Mouse (Mus musculus) midbrain, embryonic 12.5 days (tissue): ENCODE data around the gene Ptpn1. TPM values are rescaled to one million over a fixed set of nuclear protein-coding genes. Genes with fewer than 3 reads are reported as not detected.

ENCODE experiments used
- ATAC-seq: fragments of 200-750 bp; cut with Nextera tagmentation; 2 replicates; pipeline ENCODE4 v1.8.0; 2017; ENCODE audit warnings: low read depth, moderate TSS enrichment, moderate library complexity; ENCODE audit not compliant: low FRiP score
- H3K27ac ChIP-seq: fragments of 300-500 bp; sonication (generic); replicated peaks from 2 replicates; pipeline ENCODE4 v1.5.1; 2016; ENCODE audit warnings: mild to moderate bottlenecking
- H3K27me3 ChIP-seq: fragments of 300-500 bp; sonication (generic); 2 replicates; pipeline ENCODE4 v1.6.1; 2016; ENCODE audit warnings: mild to moderate bottlenecking
- H3K36me3 ChIP-seq: fragments of 300-500 bp; sonication (generic); 2 replicates; pipeline ENCODE4 v1.6.1; 2016
- H3K4me1 ChIP-seq: fragments of 300-500 bp; sonication (generic); 2 replicates; pipeline ENCODE4 v1.6.1; 2016
- H3K4me2 ChIP-seq: fragments of 300-500 bp; sonication (generic); replicated peaks from 2 replicates; pipeline ENCODE4 v1.6.1; 2016; ENCODE audit warnings: mild to moderate bottlenecking, moderate library complexity
- H3K4me3 ChIP-seq: fragments of 300-500 bp; sonication (generic); 2 replicates; pipeline ENCODE4 v1.5.1; 2016; ENCODE audit warnings: mild to moderate bottlenecking
- H3K9ac ChIP-seq: fragments of 300-500 bp; sonication (generic); replicated peaks from 2 replicates; pipeline ENCODE4 v1.6.1; 2016; ENCODE audit warnings: mild to moderate bottlenecking, moderate library complexity
- H3K9me3 ChIP-seq: fragments of 300-500 bp; sonication (generic); 2 replicates; pipeline ENCODE4 v1.6.1; 2016; ENCODE audit warnings: mild to moderate bottlenecking
- WGBS: fragments of 180-500 bp; shearing (Covaris S2); methylation state at CpG from one replicate; pipeline ENCODE4 v1.1.7; 2016; 5-methylcytosine and 5-hydroxymethylcytosine counted together
- polyA plus RNA-seq: library from polyadenylated mRNA; unstranded; fragments of >200 nt; fragmentation: Nextera tagmentation; extraction: Ambion mirVana; gene quantifications from 2 replicates; pipeline ENCODE4 v1.2.1, GENCODE M21; 2016

Ptpn1 gene
- polyA plus RNA-seq, 1 experiment from 2014 or later: 117 TPM

DNA sequence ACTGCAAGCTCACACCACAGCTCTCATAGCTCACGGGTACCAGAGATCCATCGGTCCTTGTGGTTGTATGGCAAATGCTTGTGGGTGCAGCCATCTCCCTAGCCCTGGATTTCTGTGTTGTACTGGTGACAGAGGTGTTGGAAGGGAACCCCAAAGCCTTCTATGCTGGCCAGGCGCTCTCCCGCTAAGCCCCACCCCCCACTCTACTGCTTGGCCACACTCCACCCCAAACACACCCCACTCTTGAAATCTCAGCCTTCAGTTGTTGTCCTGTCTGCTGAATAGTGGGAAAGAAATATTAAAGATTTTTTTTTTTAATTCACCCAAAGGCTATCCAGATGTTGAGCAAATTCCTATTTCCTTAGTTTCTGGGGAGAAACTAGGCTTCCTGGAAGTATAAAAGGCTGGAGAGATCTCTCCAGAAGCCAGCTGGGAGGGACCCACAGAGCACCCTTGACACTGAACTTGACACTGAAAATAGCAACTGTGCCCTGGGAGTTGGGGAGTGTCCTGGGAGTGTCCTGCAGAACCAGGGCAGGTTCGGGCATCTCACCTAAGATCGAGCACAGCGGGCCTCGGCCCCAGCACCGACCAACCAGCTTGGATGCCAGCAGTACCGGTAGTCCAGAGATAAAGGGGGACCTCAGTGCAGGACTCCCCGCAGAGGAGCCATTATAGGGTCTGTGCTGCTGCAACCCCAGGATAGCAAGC, 28.5 kb upstream of the Ptpn1 start:
- 87% methylated on average over 11 of the region's 11 CpGs for WGBS
- no peak overlapping the region for H3K9ac ChIP-seq
- no peak overlapping the region for H3K4me3 ChIP-seq
- no peaks in the 10 kb centered on the region for H3K36me3 ChIP-seq
- peaks cover 6% of the 10 kb centered on the region; the same call in 1 of the 2 replicates for H3K4me1 ChIP-seq
- ATAC-seq: no peak
- no peak overlapping the region for H3K27ac ChIP-seq
- no peaks in the 10 kb centered on the region for H3K9me3 ChIP-seq
- H3K4me2 ChIP-seq: no peak overlapping the region
- peaks cover 11% of the 10 kb centered on the region for H3K27me3 ChIP-seq

DNA sequence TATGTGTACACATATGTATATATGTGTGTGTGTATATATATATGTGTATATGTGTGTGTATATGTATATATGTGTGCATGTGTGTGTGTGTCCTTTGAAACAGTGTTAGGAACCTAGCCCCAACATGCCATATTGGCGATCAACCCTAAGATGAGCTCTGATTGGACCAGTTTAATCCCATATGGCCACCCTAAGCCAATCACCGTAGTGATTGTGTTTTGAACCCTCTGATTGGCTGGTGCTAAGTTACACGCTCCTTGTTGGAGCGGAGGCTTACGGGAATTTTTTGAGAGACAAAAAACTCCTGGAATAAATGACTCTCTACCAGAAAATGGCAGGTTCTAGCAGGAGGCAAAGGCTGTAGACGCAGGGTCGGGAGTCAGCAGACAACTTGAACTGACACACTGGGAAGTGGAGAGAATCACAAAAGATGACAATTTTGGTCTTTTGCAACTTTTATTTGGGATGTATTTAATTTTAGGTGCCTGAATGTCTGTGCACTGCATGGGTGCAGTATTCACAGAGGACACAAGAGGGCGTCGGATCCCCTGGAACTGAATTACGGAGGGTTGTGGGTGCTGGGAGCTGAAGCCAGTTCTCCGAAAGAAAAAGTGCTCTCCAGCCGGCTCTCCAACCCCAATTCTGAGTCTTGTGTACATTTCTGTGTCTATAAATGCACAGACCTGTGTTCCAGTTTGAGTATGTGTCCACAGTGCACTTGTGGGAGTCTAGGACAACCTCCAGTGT, 27.1 kb upstream of the Ptpn1 start:
- H3K9me3 ChIP-seq: no peaks in the 10 kb centered on the region
- no peaks in the 10 kb centered on the region for H3K36me3 ChIP-seq
- no peak overlapping the region for H3K9ac ChIP-seq
- no peak overlapping the region for H3K4me2 ChIP-seq
- peaks cover 8% of the 10 kb centered on the region for H3K27me3 ChIP-seq
- no peak overlapping the region for H3K27ac ChIP-seq
- peaks cover 5% of the 10 kb centered on the region; the same call in 1 of the 2 replicates for H3K4me1 ChIP-seq
- no peak overlapping the region for H3K4me3 ChIP-seq
- 83% methylated on average over 12 of the region's 12 CpGs for WGBS
- ATAC-seq: no peak

DNA sequence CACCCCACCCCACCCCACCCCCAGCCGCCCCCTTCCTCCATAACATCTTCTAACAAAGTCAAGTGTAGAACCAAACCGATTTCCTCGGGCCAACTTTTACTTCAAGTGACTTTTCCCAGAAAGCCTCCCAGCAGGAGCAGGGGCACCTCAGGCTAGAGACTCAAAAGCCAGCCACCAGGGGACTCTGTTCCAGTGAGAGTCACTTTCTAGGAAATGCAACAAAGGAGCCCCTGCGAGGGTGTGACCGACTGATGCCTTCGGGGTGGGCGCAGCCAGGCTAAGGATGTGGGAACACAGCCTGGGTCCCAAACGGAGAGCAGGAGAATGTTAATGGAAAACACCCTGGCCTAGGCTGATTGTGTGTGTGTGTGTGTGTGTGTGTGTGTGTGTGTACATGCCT, 26.3 kb upstream of the Ptpn1 start:
- H3K9ac ChIP-seq: no peak overlapping the region
- H3K27me3 ChIP-seq: peaks cover 1% of the 10 kb centered on the region
- no peaks in the 10 kb centered on the region for H3K9me3 ChIP-seq
- no peak for ATAC-seq
- H3K4me1 ChIP-seq: no peaks in the 10 kb centered on the region
- H3K36me3 ChIP-seq: no peaks in the 10 kb centered on the region
- H3K27ac ChIP-seq: no peak overlapping the region
- H3K4me2 ChIP-seq: no peak overlapping the region
- no peak overlapping the region for H3K4me3 ChIP-seq
- WGBS: 60% methylated on average over 8 of the region's 8 CpGs

DNA sequence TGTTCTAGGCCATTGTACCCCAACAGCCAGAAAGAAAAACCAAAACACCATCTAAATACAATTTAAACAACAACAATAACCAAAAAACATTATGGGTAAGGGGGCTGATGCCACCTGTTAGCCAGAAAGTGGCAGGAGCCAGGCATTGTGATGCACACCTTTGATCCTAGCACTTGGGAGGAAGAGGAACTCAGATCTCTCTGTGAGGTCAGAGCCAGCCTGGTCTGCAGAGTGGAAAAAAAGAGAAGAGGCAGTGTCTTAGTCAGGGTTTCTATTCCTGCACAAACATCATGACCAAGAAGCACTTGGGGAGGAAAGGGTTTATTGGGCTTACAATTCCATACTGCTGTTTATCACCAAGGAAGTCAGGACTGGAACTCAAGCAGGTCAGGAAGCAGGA, 25.1 kb upstream of the Ptpn1 start:
- ATAC-seq: no peak
- H3K4me1 ChIP-seq: no peaks in the 10 kb centered on the region
- no peak overlapping the region for H3K4me3 ChIP-seq
- no peak overlapping the region for H3K27ac ChIP-seq
- H3K27me3 ChIP-seq: no peaks in the 10 kb centered on the region; the same call in none of the 2 replicates
- H3K36me3 ChIP-seq: no peaks in the 10 kb centered on the region
- H3K9ac ChIP-seq: no peak overlapping the region
- H3K4me2 ChIP-seq: no peak overlapping the region
- no peaks in the 10 kb centered on the region for H3K9me3 ChIP-seq

DNA sequence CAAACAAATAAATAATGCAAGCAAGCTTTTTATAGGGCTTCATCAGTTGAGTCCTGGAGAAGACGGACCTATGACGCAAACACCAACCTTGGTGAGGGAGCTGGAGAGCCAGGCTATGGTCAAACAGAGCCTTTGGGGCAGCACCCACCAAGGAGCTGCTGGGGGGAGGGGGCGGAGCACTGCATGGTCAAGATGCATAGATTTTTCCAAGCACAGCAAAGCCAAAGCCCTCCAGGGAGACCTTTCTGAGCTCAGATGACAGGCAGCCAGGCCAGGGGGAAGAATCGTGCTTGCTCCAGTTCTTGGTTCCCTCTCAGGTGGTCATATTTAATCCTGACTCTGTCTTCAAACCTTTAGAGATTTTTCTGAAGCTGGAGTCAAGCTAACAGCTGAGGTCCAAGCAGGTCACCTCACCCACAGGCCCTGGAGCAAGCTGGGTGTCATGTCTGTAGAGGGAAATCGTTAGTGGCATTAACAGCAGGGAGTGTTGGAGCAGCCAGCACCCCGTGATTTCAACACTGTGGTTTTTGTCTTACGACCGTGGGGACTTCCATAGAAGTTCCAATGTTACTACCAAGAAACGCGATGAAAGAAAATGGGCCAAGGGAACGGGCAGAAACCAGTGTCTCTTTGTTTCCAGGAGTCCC, 22.2 kb upstream of the Ptpn1 start:
- H3K27me3 ChIP-seq: no peaks in the 10 kb centered on the region; the same call in 1 of the 2 replicates
- 76% methylated on average over 11 of the region's 11 CpGs for WGBS
- ATAC-seq: no peak
- no peak overlapping the region for H3K9ac ChIP-seq
- H3K27ac ChIP-seq: no peak overlapping the region
- no peak overlapping the region for H3K4me3 ChIP-seq
- no peak overlapping the region for H3K4me2 ChIP-seq
- H3K4me1 ChIP-seq: no peaks in the 10 kb centered on the region
- no peaks in the 10 kb centered on the region for H3K36me3 ChIP-seq
- 0 out of 2 replicates have a peak, but pooled peaks cover 3% of the 10 kb centered on the region for H3K9me3 ChIP-seq

DNA sequence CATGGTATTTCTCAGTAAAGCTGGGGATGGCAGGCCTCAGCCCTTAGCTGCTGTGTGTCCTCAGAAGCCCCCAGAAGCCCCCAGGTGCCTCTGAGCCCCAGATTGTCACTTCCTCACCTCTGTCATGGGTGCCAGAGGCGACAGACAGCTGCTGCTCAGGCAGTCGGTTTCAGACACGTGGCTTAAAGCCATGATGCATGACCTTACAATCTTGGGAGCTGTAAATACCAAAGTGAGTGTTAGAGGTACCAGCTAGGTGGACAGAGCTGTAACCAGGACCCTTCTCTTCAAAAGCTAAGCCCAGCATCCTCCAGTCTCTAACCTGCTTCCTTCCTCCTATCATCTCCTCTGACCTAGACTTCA, 21.7 kb upstream of the Ptpn1 start:
- no peaks in the 10 kb centered on the region for H3K4me1 ChIP-seq
- no peak overlapping the region for H3K4me2 ChIP-seq
- no peak overlapping the region for H3K9ac ChIP-seq
- ATAC-seq: no peak
- no peaks in the 10 kb centered on the region for H3K36me3 ChIP-seq
- H3K27ac ChIP-seq: no peak overlapping the region
- 70% methylated on average over 3 of the region's 3 CpGs for WGBS
- H3K4me3 ChIP-seq: no peak overlapping the region
- H3K27me3 ChIP-seq: no peaks in the 10 kb centered on the region; the same call in 1 of the 2 replicates
- H3K9me3 ChIP-seq: 0 out of 2 replicates have a peak, but pooled peaks cover 3% of the 10 kb centered on the region

DNA sequence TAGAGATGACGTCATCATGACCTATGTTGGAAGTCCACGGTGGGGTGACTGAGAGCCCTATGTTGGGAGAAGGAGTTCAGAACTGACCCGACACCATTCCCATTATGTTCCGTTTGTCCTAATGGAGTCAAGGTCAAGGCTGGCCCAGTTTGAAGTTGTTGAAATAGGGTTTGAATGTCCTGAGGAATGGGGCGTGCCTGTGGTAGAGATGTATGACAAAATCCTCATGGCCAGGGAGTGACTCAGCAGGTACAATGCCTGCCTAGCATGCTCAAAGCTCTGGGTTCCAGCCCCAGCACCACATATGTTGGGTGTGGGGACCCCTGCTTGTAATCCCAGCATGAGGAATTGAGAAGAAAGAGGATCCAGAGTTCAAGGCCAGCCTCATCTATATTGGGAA, 20.3 kb upstream of the Ptpn1 start:
- H3K27me3 ChIP-seq: no peaks in the 10 kb centered on the region
- no peaks in the 10 kb centered on the region for H3K4me1 ChIP-seq
- no peak overlapping the region for H3K27ac ChIP-seq
- no peaks in the 10 kb centered on the region for H3K36me3 ChIP-seq
- H3K4me2 ChIP-seq: no peak overlapping the region
- H3K9ac ChIP-seq: no peak overlapping the region
- WGBS: 86% methylated on average over 5 of the region's 5 CpGs
- ATAC-seq: no peak
- no peak overlapping the region for H3K4me3 ChIP-seq
- H3K9me3 ChIP-seq: 0 out of 2 replicates have a peak, but pooled peaks cover 3% of the 10 kb centered on the region

DNA sequence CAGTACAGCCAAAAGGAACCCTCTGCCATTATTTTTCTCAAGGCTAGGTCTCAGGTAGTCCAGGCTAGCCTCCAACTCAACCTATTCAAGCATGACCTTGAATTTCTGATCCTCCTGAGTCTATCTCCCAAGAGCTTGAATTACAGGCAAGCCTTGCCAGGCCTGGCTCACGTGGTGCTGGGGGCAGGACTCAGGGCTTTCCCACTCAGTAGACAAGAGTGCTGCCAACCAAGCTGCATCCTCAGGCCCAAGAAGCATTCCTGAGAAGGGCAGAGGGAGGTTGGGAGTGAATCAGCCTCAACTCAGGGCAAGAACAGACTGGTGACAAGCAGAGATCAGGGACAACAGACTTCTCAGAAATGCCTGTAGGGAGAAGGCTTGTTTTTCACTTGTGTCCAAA, 12.8 kb upstream of the Ptpn1 start:
- H3K9me3 ChIP-seq: no peaks in the 10 kb centered on the region
- no peak overlapping the region for H3K4me3 ChIP-seq
- H3K36me3 ChIP-seq: no peaks in the 10 kb centered on the region
- no peak overlapping the region for H3K27ac ChIP-seq
- no peak for ATAC-seq
- H3K9ac ChIP-seq: no peak overlapping the region
- no peaks in the 10 kb centered on the region for H3K4me1 ChIP-seq
- H3K4me2 ChIP-seq: no peak overlapping the region
- peaks cover 3% of the 10 kb centered on the region; the same call in 1 of the 2 replicates for H3K27me3 ChIP-seq
- 48% methylated on average over 1 of the region's 1 CpGs for WGBS

DNA sequence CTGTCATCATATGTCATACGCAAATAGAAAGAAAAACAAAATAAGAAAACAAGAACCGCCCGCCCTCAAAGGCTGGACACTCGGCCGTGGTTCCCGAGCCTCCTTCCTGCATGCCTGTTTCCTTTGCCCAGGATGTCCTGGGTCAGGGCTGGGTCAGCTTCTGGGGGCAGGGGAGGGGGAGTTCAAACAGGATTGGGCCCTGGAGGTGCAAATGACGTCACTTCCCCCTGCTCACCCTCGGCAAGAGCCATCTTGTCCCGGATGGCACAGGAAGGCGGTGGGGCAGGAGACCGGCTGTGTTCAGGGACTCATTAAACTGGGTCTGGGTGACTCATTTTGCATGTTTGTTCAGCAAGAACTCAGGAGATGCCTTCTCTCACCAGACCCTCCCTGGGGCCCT, 11.8 kb upstream of the Ptpn1 start:
- Histone ChIP-seq H3K9ac (no peak overlapping the region), H3K27me3 (peaks cover 3% of the 10 kb centered on the region; the same call in 1 of the 2 replicates), H3K4me3 (no peak overlapping the region), H3K4me2 (no peak overlapping the region), H3K36me3 (no peaks in the 10 kb centered on the region), H3K9me3 (no peaks in the 10 kb centered on the region), H3K27ac (no peak overlapping the region), H3K4me1 (0 out of 2 replicates have a peak, but pooled peaks cover 4% of the 10 kb centered on the region)
- ATAC-seq: no peak
- 82% methylated on average over 11 of the region's 11 CpGs for WGBS

DNA sequence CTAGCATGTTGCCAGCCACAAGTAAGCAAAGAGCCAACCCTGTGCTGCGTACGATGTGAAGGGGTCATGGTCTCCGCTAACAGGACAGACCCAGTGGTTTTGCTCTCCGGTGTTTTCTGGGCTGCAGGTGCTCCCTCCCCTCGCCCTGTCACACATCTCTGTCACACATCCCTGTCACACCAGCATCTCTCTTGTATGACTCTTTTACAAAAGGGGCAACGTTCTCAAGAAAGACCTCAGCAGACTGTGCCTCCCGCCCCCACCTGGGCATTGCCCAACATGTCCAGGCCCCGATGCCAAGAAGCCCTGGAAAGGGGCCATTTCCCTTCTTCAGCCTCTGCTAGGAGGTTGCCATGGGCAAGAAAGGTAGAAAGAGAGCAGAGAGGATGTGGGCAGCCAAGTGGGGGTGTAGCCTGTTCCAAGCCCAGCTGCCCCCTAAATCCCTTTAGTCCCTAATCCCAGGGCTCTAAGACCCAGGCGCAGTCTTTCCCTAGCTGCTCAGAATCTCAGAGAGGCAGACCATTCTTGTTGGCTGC, 10.8 kb upstream of the Ptpn1 start:
- Histone ChIP-seq H3K9me3 (no peaks in the 10 kb centered on the region), H3K9ac (no peak overlapping the region), H3K4me1 (0 out of 2 replicates have a peak, but pooled peaks cover 6% of the 10 kb centered on the region), H3K4me3 (no peak overlapping the region), H3K36me3 (no peaks in the 10 kb centered on the region), H3K27me3 (peaks cover 3% of the 10 kb centered on the region; the same call in 1 of the 2 replicates), H3K4me2 (no peak overlapping the region), H3K27ac (no peak overlapping the region)
- ATAC-seq: no peak
- WGBS: 87% methylated on average over 9 of the region's 9 CpGs

DNA sequence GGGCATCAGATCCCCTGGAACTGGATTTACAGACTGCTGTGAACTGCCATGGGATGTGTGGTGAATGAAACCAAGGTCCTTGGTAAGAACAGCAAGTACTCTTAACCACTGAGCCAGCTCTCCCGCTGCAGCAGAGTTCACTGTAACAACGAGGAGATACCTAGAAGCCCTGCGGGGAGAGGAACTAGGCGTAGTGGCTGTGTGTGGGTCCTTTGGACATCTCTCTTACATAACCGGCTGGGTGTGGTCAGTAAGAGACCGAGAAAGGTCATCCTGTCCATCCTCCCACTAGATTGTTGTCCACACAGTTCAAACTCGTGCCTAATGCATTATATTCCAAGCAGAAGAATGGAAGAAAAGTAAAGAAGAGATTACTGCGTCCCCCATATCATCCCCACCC, 10.0 kb upstream of the Ptpn1 start:
- Histone ChIP-seq H3K9ac (no peak overlapping the region), H3K36me3 (no peaks in the 10 kb centered on the region), H3K9me3 (no peaks in the 10 kb centered on the region), H3K4me3 (no peak overlapping the region), H3K4me2 (no peak overlapping the region), H3K27ac (no peak overlapping the region), H3K27me3 (peaks cover 3% of the 10 kb centered on the region; the same call in 1 of the 2 replicates), H3K4me1 (0 out of 2 replicates have a peak, but pooled peaks cover 6% of the 10 kb centered on the region)
- 92% methylated on average over 8 of the region's 8 CpGs for WGBS
- no peak for ATAC-seq

DNA sequence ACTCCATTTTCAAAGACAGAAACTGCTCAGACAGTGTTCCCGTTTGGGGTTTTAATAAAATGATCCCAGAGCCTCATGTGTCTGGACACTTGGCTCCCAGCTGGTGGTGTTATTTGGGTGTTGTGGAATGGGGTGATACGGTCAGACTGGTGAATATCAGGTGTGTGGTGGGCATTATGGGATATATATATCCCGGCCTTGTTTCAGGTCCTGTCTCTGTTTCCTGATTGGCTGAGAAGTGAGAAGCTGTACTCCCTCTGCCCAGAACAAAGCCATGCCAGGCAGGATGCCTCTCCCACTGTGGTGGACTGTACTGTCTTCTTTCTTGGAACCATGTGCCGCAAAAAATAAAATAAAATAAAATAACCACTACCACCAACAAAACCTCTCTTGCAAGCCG, 7.8 kb upstream of the Ptpn1 start:
- ATAC-seq: no peak
- H3K9me3 ChIP-seq: no peaks in the 10 kb centered on the region
- no peak overlapping the region for H3K9ac ChIP-seq
- H3K36me3 ChIP-seq: no peaks in the 10 kb centered on the region
- H3K4me2 ChIP-seq: no peak overlapping the region
- no peak overlapping the region for H3K27ac ChIP-seq
- H3K27me3 ChIP-seq: peaks cover 3% of the 10 kb centered on the region; the same call in 1 of the 2 replicates
- WGBS: 82% methylated on average over 5 of the region's 5 CpGs
- H3K4me3 ChIP-seq: no peak overlapping the region
- H3K4me1 ChIP-seq: 0 out of 2 replicates have a peak, but pooled peaks cover 6% of the 10 kb centered on the region
